Mouse (Mus musculus): ENCODE data around the gene Slc35g1.
"Not testable (repeated sequence)": the region's sequence is repeated elsewhere in the genome, so short reads cannot be mapped to it uniquely, and the experiment has no call there.

Gene Slc35g1

DNA sequence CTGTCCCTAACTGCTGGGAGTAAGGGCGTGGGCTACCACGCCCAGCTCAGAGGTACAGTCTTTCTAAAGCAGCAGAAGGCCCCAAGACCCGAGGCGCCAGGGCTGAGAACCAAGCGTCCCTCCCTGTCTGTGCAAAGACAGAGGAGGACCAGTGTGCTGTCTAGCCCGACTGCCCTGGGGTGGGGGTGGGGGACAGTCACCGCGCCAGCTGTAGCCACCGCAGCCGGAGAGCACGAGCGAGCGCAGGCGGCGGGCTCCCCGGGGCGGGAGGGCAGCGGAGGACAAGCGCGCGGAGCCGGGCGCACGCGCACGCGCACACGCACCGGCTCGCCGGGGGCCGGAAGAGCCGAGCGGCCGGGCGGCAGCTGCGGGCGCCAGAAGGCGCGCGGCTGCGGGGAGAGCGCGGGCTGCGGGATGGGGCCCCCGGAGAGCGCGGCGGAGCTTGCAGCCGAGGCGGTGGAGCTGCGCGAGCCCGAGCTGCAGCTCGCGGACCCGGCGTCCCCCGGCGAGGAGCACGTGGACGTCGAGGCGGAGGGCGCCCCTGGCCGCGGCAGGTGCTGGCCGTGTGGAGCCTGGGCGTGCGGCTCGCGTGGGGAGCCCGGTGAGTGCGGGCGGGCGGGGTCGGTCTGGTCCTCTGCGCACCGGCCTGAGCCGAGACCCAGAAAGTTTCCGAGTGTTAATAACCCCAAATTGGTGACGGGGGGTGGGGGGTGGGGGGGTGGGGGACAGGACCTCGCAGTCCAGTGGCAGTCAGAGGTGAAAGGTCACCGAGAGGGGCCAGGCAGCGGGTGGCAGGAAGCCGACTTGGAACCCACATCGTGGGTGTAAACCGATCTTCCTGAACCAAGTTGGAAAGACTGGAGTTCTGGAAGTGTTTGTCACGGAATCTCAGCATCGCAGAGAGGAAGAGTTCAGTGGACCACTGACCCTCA lies at the start of gene Slc35g1:
Gene Slc35g1 (plus strand): TSS at position 280 of the 932 bp plus-strand sequence.
- DNase-seq (ENCODE audit: low read depth, low spot score): peak; percentile 53

GRCm38 (mm10) chr19:38348271-38349012 lies 47.3 kb upstream of the Slc35g1 start:
- no peak for DNase-seq (ENCODE audit: low read depth, low spot score)

GRCm38 (mm10) chr19:38349013-38349341 lies 46.8 kb upstream of the Slc35g1 start:
- DNase-seq (ENCODE audit: low read depth, low spot score): no peak

DNA sequence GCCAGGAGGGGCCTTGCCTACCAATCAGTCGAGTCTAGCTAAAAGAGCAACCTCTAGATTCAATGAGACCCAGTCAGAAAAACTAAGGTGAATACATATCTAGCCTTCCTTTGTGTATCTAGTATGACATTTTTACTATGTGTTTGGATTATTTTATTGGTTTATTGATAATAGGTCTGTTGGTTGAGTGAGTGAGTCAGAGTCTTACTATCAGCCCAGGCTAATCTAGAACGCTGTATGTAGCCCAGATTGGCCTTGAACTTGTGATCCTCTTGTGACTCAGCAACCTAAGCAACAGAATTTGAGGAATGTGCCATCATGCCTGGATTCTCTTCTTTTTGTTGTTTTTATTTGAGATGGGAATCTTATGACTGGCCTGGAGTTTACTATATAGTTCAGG lies 44.6 kb upstream of the Slc35g1 start:
- DNase-seq (ENCODE audit: low read depth, low spot score): no peak

DNA sequence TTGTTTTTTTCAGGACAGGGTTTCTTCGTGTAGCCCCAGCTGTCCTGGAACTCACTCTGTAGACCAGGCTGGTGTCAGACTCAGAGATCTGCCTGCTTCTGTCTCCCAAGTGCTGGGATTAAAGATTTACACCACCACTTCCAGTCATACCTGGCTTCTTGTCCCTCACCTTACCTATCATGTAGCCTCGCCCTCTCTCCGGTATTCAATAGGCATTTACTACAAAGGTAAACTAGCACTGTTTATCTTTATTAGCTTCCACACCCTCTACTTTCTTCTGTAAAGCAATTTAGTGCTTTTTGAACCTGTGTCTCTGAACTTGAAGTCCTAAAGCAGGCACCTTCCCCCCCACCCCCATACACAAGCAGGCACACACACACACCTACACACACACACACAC lies 44.1 kb upstream of the Slc35g1 start:
- no peak for DNase-seq (ENCODE audit: low read depth, low spot score)

GRCm38 (mm10) chr19:38352495-38353130 lies 43.2 kb upstream of the Slc35g1 start:
- peak; percentile 56 for DNase-seq (ENCODE audit: low read depth, low spot score)

DNA sequence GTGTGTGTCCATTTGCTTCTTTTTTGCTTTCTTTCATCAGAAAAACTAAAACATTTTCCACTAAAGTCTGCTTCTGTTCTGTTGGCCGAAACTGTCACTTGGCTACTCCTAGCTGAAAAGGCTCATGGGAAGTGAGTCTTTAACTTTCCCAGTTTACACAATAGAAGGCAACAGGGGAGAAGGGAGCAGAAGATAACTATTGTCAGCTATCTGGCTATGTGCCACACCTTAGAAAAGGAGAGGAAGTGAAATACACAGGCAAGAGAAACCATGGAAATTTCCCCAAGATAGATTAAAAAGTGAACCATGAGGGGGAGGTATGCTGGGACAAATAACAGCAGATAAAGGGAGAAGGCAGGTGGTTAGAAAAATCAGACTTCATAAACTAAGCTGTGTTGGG lies 41.5 kb upstream of the Slc35g1 start:
- no peak for DNase-seq (ENCODE audit: low read depth, low spot score)

GRCm38 (mm10) chr19:38354819-38355360 lies 40.9 kb upstream of the Slc35g1 start:
- DNase-seq (ENCODE audit: low read depth, low spot score): no peak

DNA sequence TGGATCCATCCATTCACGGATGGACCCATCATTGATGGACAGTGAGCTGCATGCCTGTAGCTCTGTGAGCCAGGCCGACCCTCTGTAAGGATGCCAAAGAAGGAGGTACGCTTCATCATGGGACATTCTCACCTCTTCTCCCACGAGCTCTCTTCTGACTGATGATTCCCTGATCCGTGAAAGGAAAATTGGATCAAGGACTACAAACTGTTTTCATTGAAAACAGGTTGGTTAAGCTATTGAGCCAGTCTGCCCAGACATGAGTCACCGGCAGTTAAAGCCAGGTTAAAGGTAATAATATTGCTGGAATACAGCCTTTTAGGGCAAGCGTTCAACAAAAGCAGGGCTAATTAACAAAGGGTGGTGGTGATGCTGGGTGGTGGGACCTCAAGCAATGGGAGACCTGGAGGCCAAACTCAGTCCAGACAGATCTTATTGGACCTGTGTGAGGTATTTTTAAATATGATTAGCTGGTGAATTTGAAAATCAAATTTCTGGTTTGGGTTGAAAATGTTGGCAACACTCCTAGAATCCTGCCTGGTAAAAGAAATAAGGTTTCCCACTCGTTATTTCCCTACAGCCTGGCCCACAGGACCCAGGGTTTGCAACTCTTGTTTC lies 39.5 kb upstream of the Slc35g1 start:
- no peak for DNase-seq (ENCODE audit: low read depth, low spot score)

GRCm38 (mm10) chr19:38357956-38358623 lies 37.7 kb upstream of the Slc35g1 start:
- no peak for DNase-seq (ENCODE audit: low read depth, low spot score)

- DNase-seq (ENCODE audit: low read depth, low spot score): no peak
These were observed 36.5 kb upstream of the Slc35g1 start for GRCm38 (mm10) chr19:38359287-38359686.

DNA sequence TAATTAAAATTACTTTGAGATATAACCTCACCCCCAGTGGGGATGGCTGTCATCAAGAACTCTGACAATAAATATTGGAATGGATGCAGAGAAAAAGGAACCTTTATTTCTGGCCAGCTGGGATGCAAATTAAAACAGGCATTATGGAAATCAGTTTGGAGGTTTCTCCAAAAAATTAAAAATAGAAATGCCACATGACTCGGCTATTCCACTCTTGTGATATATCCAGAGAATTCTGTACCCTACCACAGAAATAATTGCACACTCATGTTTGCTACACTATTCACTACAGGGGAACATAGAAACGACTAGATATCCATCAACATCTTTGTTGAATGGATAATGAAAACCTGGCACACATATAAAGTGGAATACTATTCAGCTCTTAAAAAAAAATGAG lies 33.9 kb upstream of the Slc35g1 start:
- no peak for DNase-seq (ENCODE audit: low read depth, low spot score)

DNA sequence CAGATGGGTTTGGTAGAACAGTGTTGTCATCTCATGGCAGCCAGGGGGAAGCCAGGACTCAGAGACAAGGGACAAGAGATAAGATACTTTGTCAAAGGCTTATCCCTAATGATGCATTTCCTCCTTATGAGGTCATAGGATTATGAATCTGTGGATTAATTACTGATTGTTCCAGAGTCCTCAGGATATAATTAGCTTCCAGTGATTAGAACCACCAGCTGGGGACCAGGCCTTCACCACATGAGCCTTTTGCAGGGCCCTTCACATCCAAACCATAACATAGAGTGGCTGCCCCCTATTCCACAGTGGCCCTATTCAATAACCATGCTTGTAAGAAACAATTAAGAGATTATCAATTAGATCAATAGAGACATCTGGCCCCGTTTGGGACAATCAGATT lies 32.4 kb upstream of the Slc35g1 start:
- no peak for DNase-seq (ENCODE audit: low read depth, low spot score)

- DNase-seq (ENCODE audit: low read depth, low spot score): no peak
These were observed 31.7 kb upstream of the Slc35g1 start for GRCm38 (mm10) chr19:38363879-38364659.

DNA sequence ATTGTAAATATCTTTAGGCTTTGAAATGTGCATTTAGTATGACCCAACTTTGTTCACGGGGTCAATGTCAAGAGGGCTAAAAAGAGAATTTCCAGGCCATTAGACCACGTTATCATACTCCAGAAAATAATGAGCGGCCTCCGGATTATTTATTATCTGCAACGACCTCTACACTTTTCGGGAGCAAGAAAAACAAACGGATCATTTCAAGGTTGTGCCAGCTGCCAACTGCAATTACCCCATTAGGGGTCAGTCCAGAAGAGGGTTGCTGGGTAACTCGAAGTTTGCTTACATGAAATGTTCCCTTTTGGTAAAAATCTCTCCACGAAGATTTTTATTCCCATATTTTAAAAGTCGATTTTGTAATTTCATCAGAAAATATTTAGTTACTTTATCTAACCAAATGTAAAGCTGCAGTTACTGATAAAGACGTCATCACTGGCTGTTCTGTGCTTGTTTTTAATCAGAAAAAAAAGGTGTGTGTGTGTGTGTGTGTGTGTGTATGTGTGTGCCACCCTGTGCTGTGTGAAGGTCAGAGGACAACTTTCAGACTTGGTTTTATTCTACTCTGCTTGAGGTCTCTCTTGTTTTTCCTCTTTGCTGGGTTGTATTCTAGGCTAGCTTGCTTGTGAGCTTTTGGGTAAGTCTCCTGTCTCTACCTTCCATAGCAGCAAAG lies 30.7 kb upstream of the Slc35g1 start:
- DNase-seq (ENCODE audit: low read depth, low spot score): no peak

DNA sequence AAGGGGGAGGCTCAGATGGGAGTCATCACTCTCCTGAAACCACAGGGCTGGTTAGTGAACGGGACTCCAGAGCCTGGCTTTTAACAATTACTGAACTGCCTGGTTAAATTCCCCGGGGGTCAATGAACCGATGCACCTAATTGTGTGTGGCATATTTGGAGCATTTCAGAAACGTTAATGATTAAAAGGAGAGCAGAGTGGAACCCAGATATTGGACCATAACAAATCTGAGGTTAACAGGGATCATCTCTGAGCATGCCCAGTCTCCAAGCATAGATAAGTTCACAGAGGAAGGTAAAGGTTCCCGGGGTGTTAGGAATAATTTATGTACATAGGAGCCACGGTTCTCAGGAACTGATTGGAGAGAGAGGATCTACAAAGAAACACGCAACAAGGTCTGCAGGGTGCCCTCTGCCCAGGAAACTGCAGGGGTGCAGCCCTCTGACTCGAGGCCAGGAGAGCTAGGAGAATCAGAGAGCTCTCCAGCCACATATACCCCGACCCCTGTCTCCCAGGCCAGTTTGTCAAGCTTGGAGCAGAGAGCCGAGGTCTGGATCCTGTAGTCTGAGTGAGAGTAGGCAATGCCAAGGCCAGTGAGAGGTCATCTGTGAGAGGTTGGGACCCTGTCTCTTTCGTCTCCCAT lies 23.2 kb upstream of the Slc35g1 start:
- DNase-seq (ENCODE audit: low read depth, low spot score): no peak

DNA sequence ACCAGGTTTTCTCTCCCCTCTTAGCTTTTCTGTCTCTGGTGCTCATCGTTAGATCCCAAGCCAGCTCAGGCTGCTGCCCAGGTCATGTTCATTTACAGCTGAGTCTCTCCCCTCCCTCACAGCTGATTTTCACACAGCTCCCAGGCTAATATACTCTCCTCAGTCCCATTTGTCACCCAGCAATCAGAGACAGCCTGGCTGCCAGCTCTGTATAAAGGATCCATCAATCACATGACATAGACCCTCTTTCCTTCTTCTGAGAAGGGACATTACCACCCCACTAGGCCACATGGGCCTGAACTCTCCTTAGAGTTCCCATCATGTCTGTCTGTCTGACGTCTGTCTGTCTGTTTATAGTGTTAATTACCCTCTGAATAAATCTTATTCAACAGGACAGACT lies 22.4 kb upstream of the Slc35g1 start:
- no peak for DNase-seq (ENCODE audit: low read depth, low spot score)

GRCm38 (mm10) chr19:38383769-38384168 lies 12.0 kb upstream of the Slc35g1 start:
- DNase-seq (ENCODE audit: low read depth, low spot score): no peak

GRCm38 (mm10) chr19:38387021-38387420 lies 8.8 kb upstream of the Slc35g1 start:
- DNase-seq (ENCODE audit: low read depth, low spot score): not testable (repeated sequence)

All from embryo, embryonic 11.5 days (tissue).